Mouse (Mus musculus): Measurements from ENCODE around the gene Zic5. TPM values are rescaled to one million over a fixed set of nuclear protein-coding genes. Genes with fewer than 3 reads are reported as not detected.

Zic5 gene
- polyA plus RNA-seq, 1 experiment: not detected

GRCm38 (mm10) chr14:122489686-122490414 is 24.4 kb upstream of the Zic5 start:
- Histone ChIP-seq H3K4me3 (ENCODE audit: insufficient read depth, low read depth, low read length) (no peak overlapping the region), H3K27ac (ENCODE audit: insufficient read depth, low read depth, low read length) (peak overlapping the region; percentile 7; the same call in 1 of the 2 replicates), H3K4me1 (ENCODE audit: control insufficient read depth, insufficient read depth, low read length) (peaks cover 7% of the 10 kb centered on the region; the same call in 1 of the 2 replicates)
- 18% methylated on average over 12 of the region's 12 CpGs for WGBS
- TF ChIP-seq CTCF (IDR thresholded peaks at IDR 0.05; ENCODE audit: insufficient read depth, low read depth, low read length) (no peak), POLR2A (IDR thresholded peaks at IDR 0.05; ENCODE audit: insufficient read depth, low read depth, low read length) (no peak)

- no peak overlapping the region for H3K4me3 ChIP-seq (ENCODE audit: insufficient read depth, low read depth, low read length)
- WGBS: 16% methylated on average over 5 of the region's 5 CpGs
- H3K4me1 ChIP-seq (ENCODE audit: control insufficient read depth, insufficient read depth, low read length): peaks cover 7% of the 10 kb centered on the region; the same call in 1 of the 2 replicates
- TF ChIP-seq POLR2A (IDR thresholded peaks at IDR 0.05; ENCODE audit: insufficient read depth, low read depth, low read length): no peak
- no peak overlapping the region for H3K27ac ChIP-seq (ENCODE audit: insufficient read depth, low read depth, low read length)
These were observed 23.6 kb upstream of the Zic5 start for GRCm38 (mm10) chr14:122489041-122489440.

GRCm38 (mm10) chr14:122487366-122487765 is 21.9 kb upstream of the Zic5 start:
- 41% methylated on average over 5 of the region's 5 CpGs for WGBS
- Histone ChIP-seq H3K27ac (ENCODE audit: insufficient read depth, low read depth, low read length) (no peak overlapping the region), H3K4me3 (ENCODE audit: insufficient read depth, low read depth, low read length) (no peak overlapping the region), H3K4me1 (ENCODE audit: control insufficient read depth, insufficient read depth, low read length) (peaks cover 10% of the 10 kb centered on the region; the same call in 1 of the 2 replicates)
- TF ChIP-seq POLR2A (IDR thresholded peaks at IDR 0.05; ENCODE audit: insufficient read depth, low read depth, low read length): no peak
- TF ChIP-seq CTCF (IDR thresholded peaks at IDR 0.05; ENCODE audit: insufficient read depth, low read depth, low read length): no peak

- no peak overlapping the region for H3K27ac ChIP-seq (ENCODE audit: insufficient read depth, low read depth, low read length)
- peaks cover 10% of the 10 kb centered on the region; the same call in 1 of the 2 replicates for H3K4me1 ChIP-seq (ENCODE audit: control insufficient read depth, insufficient read depth, low read length)
- TF ChIP-seq POLR2A (IDR thresholded peaks at IDR 0.05; ENCODE audit: insufficient read depth, low read depth, low read length) (no peak), CTCF (IDR thresholded peaks at IDR 0.05; ENCODE audit: insufficient read depth, low read depth, low read length) (no peak)
- WGBS: 33% methylated on average over 1 of the region's 1 CpGs
- H3K4me3 ChIP-seq (ENCODE audit: insufficient read depth, low read depth, low read length): no peak overlapping the region
These were observed 21.1 kb upstream of the Zic5 start for GRCm38 (mm10) chr14:122486611-122487010.

GRCm38 (mm10) chr14:122485635-122486181 is 20.2 kb upstream of the Zic5 start:
- 38% methylated on average over 12 of the region's 12 CpGs for WGBS
- no peak overlapping the region for H3K27ac ChIP-seq (ENCODE audit: insufficient read depth, low read depth, low read length)
- H3K4me1 ChIP-seq (ENCODE audit: control insufficient read depth, insufficient read depth, low read length): peaks cover 8% of the 10 kb centered on the region; the same call in 1 of the 2 replicates
- no peak overlapping the region for H3K4me3 ChIP-seq (ENCODE audit: insufficient read depth, low read depth, low read length)
- TF ChIP-seq POLR2A (IDR thresholded peaks at IDR 0.05; ENCODE audit: insufficient read depth, low read depth, low read length) (no peak), CTCF (IDR thresholded peaks at IDR 0.05; ENCODE audit: insufficient read depth, low read depth, low read length) (no peak)

- Histone ChIP-seq H3K27ac (ENCODE audit: insufficient read depth, low read depth, low read length) (no peak overlapping the region), H3K4me3 (ENCODE audit: insufficient read depth, low read depth, low read length) (no peak overlapping the region), H3K4me1 (ENCODE audit: control insufficient read depth, insufficient read depth, low read length) (0 out of 2 replicates have a peak, but pooled peaks cover 3% of the 10 kb centered on the region)
- WGBS: 31% methylated on average over 24 of the region's 24 CpGs
- TF ChIP-seq CTCF (IDR thresholded peaks at IDR 0.05; ENCODE audit: insufficient read depth, low read depth, low read length) (no peak), POLR2A (IDR thresholded peaks at IDR 0.05; ENCODE audit: insufficient read depth, low read depth, low read length) (no peak)
These were observed 19.5 kb upstream of the Zic5 start for GRCm38 (mm10) chr14:122484844-122485551.

- Histone ChIP-seq H3K4me3 (ENCODE audit: insufficient read depth, low read depth, low read length) (no peak overlapping the region), H3K4me1 (ENCODE audit: control insufficient read depth, insufficient read depth, low read length) (0 out of 2 replicates have a peak, but pooled peaks cover 3% of the 10 kb centered on the region), H3K27ac (ENCODE audit: insufficient read depth, low read depth, low read length) (no peak overlapping the region)
- 59% methylated on average over 4 of the region's 4 CpGs for WGBS
- TF ChIP-seq CTCF (IDR thresholded peaks at IDR 0.05; ENCODE audit: insufficient read depth, low read depth, low read length) (no peak), POLR2A (IDR thresholded peaks at IDR 0.05; ENCODE audit: insufficient read depth, low read depth, low read length) (no peak)
These were observed 19.0 kb upstream of the Zic5 start for GRCm38 (mm10) chr14:122484458-122484843.

GRCm38 (mm10) chr14:122483556-122484421 is 18.3 kb upstream of the Zic5 start:
- 46% methylated on average over 18 of the region's 18 CpGs for WGBS
- Histone ChIP-seq H3K4me3 (ENCODE audit: insufficient read depth, low read depth, low read length) (no peak overlapping the region), H3K27ac (ENCODE audit: insufficient read depth, low read depth, low read length) (peak overlapping the region; percentile 69), H3K4me1 (ENCODE audit: control insufficient read depth, insufficient read depth, low read length) (0 out of 2 replicates have a peak, but pooled peaks cover 3% of the 10 kb centered on the region)
- TF ChIP-seq POLR2A (IDR thresholded peaks at IDR 0.05; ENCODE audit: insufficient read depth, low read depth, low read length) (no peak), CTCF (IDR thresholded peaks at IDR 0.05; ENCODE audit: insufficient read depth, low read depth, low read length) (no peak)

Data from olfactory bulb, adult 2 months (tissue).